Mouse (Mus musculus): ENCODE measurements at regions not wholly inside any gene's neighbourhood (a gene's known extent, or its start where the extent isn't known, plus 50 kb on each side); places are given as distances from the start of the nearest gene placed in this dataset.

GRCm38 (mm10) chrX:131818397-131818796, 1870.4 kb downstream of the Pcdh19 start:
- Histone ChIP-seq H3K27ac (replicated peaks; ENCODE audit: low read depth, low read length) (no peak overlapping the region), H3K4me3 (ENCODE audit: low read depth, low read length) (no peak overlapping the region), H3K36me3 (ENCODE audit: control insufficient read depth, insufficient read depth, low read length) (no peaks in the 10 kb centered on the region), H3K27me3 (replicated peaks; ENCODE audit: control insufficient read depth, insufficient read depth, low read length) (no peaks in the 10 kb centered on the region), H3K9me3 (ENCODE audit: control insufficient read depth, low read length) (no peaks in the 10 kb centered on the region), H3K4me2 (ENCODE audit: low read depth, low read length) (no peak overlapping the region), H3K9ac (ENCODE audit: low read depth, low read length) (no peak overlapping the region), H3K4me1 (ENCODE audit: control insufficient read depth, insufficient read depth, low read length) (no peaks in the 10 kb centered on the region)
- ATAC-seq (ENCODE audit: low read depth): no peak
- DNase-seq (ENCODE audit: low spot score): no peak
- 55% methylated on average over 2 of the region's 2 CpGs for WGBS

GRCm38 (mm10) chrX:131774011-131774690, 1914.6 kb downstream of the Pcdh19 start:
- no peak overlapping the region for H3K27ac ChIP-seq (replicated peaks; ENCODE audit: low read depth, low read length)
- H3K4me1 ChIP-seq (ENCODE audit: control insufficient read depth, insufficient read depth, low read length): no peaks in the 10 kb centered on the region
- 50% methylated on average over 4 of the region's 4 CpGs for WGBS
- ATAC-seq (ENCODE audit: low read depth) (no peak; the same call in 1 of the 2 replicates), DNase-seq (ENCODE audit: low spot score) (peak; percentile 16)
- no peak overlapping the region for H3K9ac ChIP-seq (ENCODE audit: low read depth, low read length)
- H3K36me3 ChIP-seq (ENCODE audit: control insufficient read depth, insufficient read depth, low read length): no peaks in the 10 kb centered on the region
- no peaks in the 10 kb centered on the region for H3K27me3 ChIP-seq (replicated peaks; ENCODE audit: control insufficient read depth, insufficient read depth, low read length)
- H3K4me3 ChIP-seq (ENCODE audit: low read depth, low read length): no peak overlapping the region
- H3K4me2 ChIP-seq (ENCODE audit: low read depth, low read length): no peak overlapping the region
- no peaks in the 10 kb centered on the region for H3K9me3 ChIP-seq (ENCODE audit: control insufficient read depth, low read length)
